Mouse (Mus musculus) brain, embryonic 14.5 days (tissue): Measurements from ENCODE around the gene 4933405L10Rik.

Experiments
- CTCF ChIP-seq: fragments of 200-500 bp; IDR thresholded peaks from 2 replicates; pipeline ENCODE4 v1.5.1; 2012; ENCODE audit warnings: inconsistent platforms, mild to moderate bottlenecking, moderate library complexity, borderline replicate concordance; ENCODE audit not compliant: insufficient read depth, insufficient read length; ENCODE audit errors: extremely low read depth
- POLR2A ChIP-seq: fragments of 200-500 bp; IDR thresholded peaks from 2 replicates; pipeline ENCODE4 v1.6.1; 2012; ENCODE audit warnings: mild to moderate bottlenecking, inconsistent platforms, borderline replicate concordance; ENCODE audit not compliant: poor library complexity, insufficient read depth, insufficient read length, severe bottlenecking; ENCODE audit errors: extremely low read depth

- no peak for TF ChIP-seq CTCF
- TF ChIP-seq POLR2A: no peak
These were observed 43.2 kb downstream of the 4933405L10Rik start for GRCm38 (mm10) chr8:105750606-105751005.
